8 mouse cellular contexts compared by ENCODE assay signal in genomic region chr12:95695834-95696521, GRCm38 (mm10). TPM values are rescaled to one million over a fixed set of nuclear protein-coding genes. Genes with fewer than 3 reads are reported as not detected.
A peak's percentile ranks its signal among the peaks of the same experiment; 100 is the strongest.
DNase-seq lines count a peak whose midpoint lies in the region; ATAC-seq lines count a peak whose summit lies in the region.

No protein-coding gene starts in this region.

- peak overlapping the region; percentile 86 for H3K27ac ChIP-seq in limb, embryonic 11.5 days (replicated peaks; ENCODE audit: low read depth, low read length)

- peak; percentile 9 for DNase-seq in cerebellum, adult 11-12 months
- DNase-seq in cerebellum, adult 9-11 months, result no peak
- DNase-seq in right cerebral cortex, postnatal 4 days, result peak; percentile 67
- no peak for DNase-seq in right cerebral cortex, adult 18-20 months
- peak; percentile 39 for DNase-seq in limb, embryonic 11.5 days (ENCODE audit: low spot score)
- peak; percentile 38 for DNase-seq in retina, embryonic 14.5 days (ENCODE audit: low spot score)
- no peak for DNase-seq in urinary bladder, postnatal 4 days (ENCODE audit: low spot score in 2 of 2)
- no peak for DNase-seq in gastrocnemius, postnatal 10 days

- H3K36me3 ChIP-seq in limb, embryonic 11.5 days (ENCODE audit: control insufficient read depth, insufficient read depth, low read length), result no peaks in the 10 kb centered on the region

- peak overlapping the region; percentile 82 for H3K4me2 ChIP-seq in limb, embryonic 11.5 days (ENCODE audit: low read depth, severe bottlenecking)

- no peaks in the 10 kb centered on the region for H3K9me3 ChIP-seq in limb, embryonic 11.5 days (ENCODE audit: control insufficient read depth, low read length)

- H3K27me3 ChIP-seq in limb, embryonic 11.5 days (ENCODE audit: control insufficient read depth, insufficient read depth, low read length), result peaks cover 12% of the 10 kb centered on the region

- H3K9ac ChIP-seq in limb, embryonic 11.5 days (ENCODE audit: low read length), result peak overlapping the region; percentile 86

- ATAC-seq in limb, embryonic 11.5 days (ENCODE audit: insufficient number of reproducible peaks, low FRiP score, low TSS enrichment, low read depth), result no peak

- peak overlapping the region; percentile 71 for H3K4me3 ChIP-seq in limb, embryonic 11.5 days (ENCODE audit: low read depth, low read length)

- under 1% methylated on average over 27 of the region's 28 CpGs for WGBS in limb, embryonic 11.5 days

- H3K4me1 ChIP-seq in limb, embryonic 11.5 days (ENCODE audit: control insufficient read depth, insufficient read depth, low read length), result peaks cover 27% of the 10 kb centered on the region

RNA-seq across cellular contexts. Expression of gene Flrt2, which starts 4.0 kb away (rescaled TPM):
- 19.9 and 22.8 TPM in 2 replicates for polyA plus RNA-seq in limb, embryonic 11.5 days (2014; fragmentation: Nextera tagmentation; extraction: Ambion mirVana)
- total RNA-seq in gastrocnemius, postnatal 10 days (2021), result 10 to 100 TPM; 13.6 to 19.0 TPM

Comparison
In these comparisons a context has a peak if more than half of its experiments do, and no peak if none do; other contexts are left out.
1. DNase-seq: peak in cerebellum, adult 11-12 months (single experiment), right cerebral cortex, postnatal 4 days (single experiment), limb, embryonic 11.5 days (single experiment) and retina, embryonic 14.5 days (single experiment); none in cerebellum, adult 9-11 months (single experiment), right cerebral cortex, adult 18-20 months (single experiment), urinary bladder, postnatal 4 days (0 of 2) and gastrocnemius, postnatal 10 days (single experiment).